Mouse (Mus musculus) CH12.LX (cell line): Measurements from ENCODE around the gene Anp32b. TPM values are rescaled to one million over a fixed set of nuclear protein-coding genes. Genes with fewer than 3 reads are reported as not detected.
A peak's percentile ranks its signal among the peaks of the same experiment; 100 is the strongest.

Experiments
- DNase-seq: peaks from one replicate; pipeline ENCODE4 v3.0.0-alpha.2; 2013; ENCODE audit errors: extremely low read depth
- H3K27ac ChIP-seq: 2 replicates; pipeline ENCODE4 v1.5.1; 2012; ENCODE audit warnings: low read depth, mild to moderate bottlenecking, control low read depth, moderate library complexity; ENCODE audit not compliant: insufficient read depth
- H3K27me3 ChIP-seq: replicated peaks from 2 replicates; pipeline ENCODE3; 2012; ENCODE audit warnings: inconsistent platforms
- H3K36me3 ChIP-seq, 2 experiments: replicated peaks in 1 of 2; 2 replicates each; pipeline versions ENCODE3 to v1.6.1; 2012; ENCODE audit warnings: inconsistent platforms in 1 of 2, low read length in 1 of 2, mild to moderate bottlenecking in 1 of 2, mixed read lengths in 1 of 2, moderate library complexity in 1 of 2; ENCODE audit not compliant: control insufficient read depth in 1 of 2, insufficient read depth in 1 of 2
- H3K4me1 ChIP-seq, 2 experiments: 2 replicates each; pipeline ENCODE4 v1.6.1; 2012; ENCODE audit warnings: inconsistent platforms in 1 of 2, moderate library complexity in 1 of 2; ENCODE audit not compliant: insufficient read depth in 2 of 2, control insufficient read depth in 1 of 2
- H3K4me2 ChIP-seq: 2 replicates; pipeline ENCODE4 v1.6.1; 2012; ENCODE audit warnings: low read depth, mild to moderate bottlenecking, control low read depth; ENCODE audit not compliant: poor library complexity, insufficient read depth, severe bottlenecking
- H3K4me3 ChIP-seq, 3 experiments: fragments of 150-350 bp in 1 of 3; sonication (generic) in 1 of 3; replicated peaks in 1 of 3; 2 replicates each; pipeline versions ENCODE3 to v1.5.1; 2011 to 2012; ENCODE audit warnings: low read depth in 2 of 3, low read length in 2 of 3, mild to moderate bottlenecking in 2 of 3, moderate library complexity in 2 of 3, control low read depth in 1 of 3, improper control_type of control experiment in 1 of 3, inconsistent platforms in 1 of 3, mixed read lengths in 1 of 3; ENCODE audit not compliant: poor library complexity in 1 of 3
- H3K79me2 ChIP-seq: replicated peaks from 2 replicates; pipeline ENCODE4 v1.6.1; 2012; ENCODE audit warnings: mild to moderate bottlenecking, moderate library complexity; ENCODE audit not compliant: control insufficient read depth, poor library complexity, insufficient read depth, severe bottlenecking; ENCODE audit errors: extremely low read depth
- H3K9ac ChIP-seq: 2 replicates; pipeline ENCODE4 v1.6.1; 2012; ENCODE audit warnings: low read depth, mild to moderate bottlenecking, control low read depth, moderate library complexity; ENCODE audit not compliant: insufficient read depth
- H3K9me3 ChIP-seq: replicated peaks from 2 replicates; pipeline ENCODE3; 2012; ENCODE audit warnings: low read length, inconsistent platforms, mixed read lengths
- BHLHE40 ChIP-seq: IDR thresholded peaks from 2 replicates; pipeline ENCODE4 v1.6.1; 2011; ENCODE audit warnings: mild to moderate bottlenecking, low read depth, low read length, improper control_type of control experiment
- CHD2 ChIP-seq: IDR thresholded peaks from 2 replicates; pipeline ENCODE4 v1.6.1; 2011; ENCODE audit warnings: low read length, improper control_type of control experiment
- CTCF ChIP-seq, 2 experiments: IDR thresholded peaks in 1 of 2; conservative IDR thresholded peaks in 1 of 2; 2 replicates each; pipeline ENCODE4 v1.5.1; 2011 to 2012; ENCODE audit warnings: low read depth in 2 of 2, low read length in 2 of 2, improper control_type of control experiment in 1 of 2, inconsistent platforms in 1 of 2, mild to moderate bottlenecking in 1 of 2, moderate library complexity in 1 of 2
- ELF1 ChIP-seq: IDR thresholded peaks from 2 replicates; pipeline ENCODE4 v1.6.1; 2014; ENCODE audit warnings: low read depth, mild to moderate bottlenecking, inconsistent platforms, low read length, improper control_type of control experiment
- EP300 ChIP-seq: IDR thresholded peaks from 2 replicates; pipeline ENCODE4 v1.6.1; 2011; ENCODE audit warnings: low read length, improper control_type of control experiment
- JUN ChIP-seq: IDR thresholded peaks from 2 replicates; pipeline ENCODE4 v1.6.1; 2011; ENCODE audit warnings: low read depth, mild to moderate bottlenecking, low read length, improper control_type of control experiment, moderate library complexity; ENCODE audit not compliant: insufficient read depth
- JUND ChIP-seq: conservative IDR thresholded peaks from 2 replicates; pipeline ENCODE4 v1.6.1; 2011; ENCODE audit warnings: low read depth, low read length, improper control_type of control experiment
- MAX ChIP-seq: IDR thresholded peaks from 2 replicates; pipeline ENCODE4 v1.6.1; 2011; ENCODE audit warnings: low read length, improper control_type of control experiment
- MEF2A ChIP-seq: IDR thresholded peaks from 2 replicates; pipeline ENCODE4 v1.6.1; 2014; ENCODE audit warnings: low read depth, mild to moderate bottlenecking, inconsistent platforms, low read length, improper control_type of control experiment, borderline replicate concordance
- MXI1 ChIP-seq: IDR thresholded peaks from 2 replicates; pipeline ENCODE4 v1.6.1; 2011; ENCODE audit warnings: mild to moderate bottlenecking, low read depth, low read length, improper control_type of control experiment
- NELFE ChIP-seq: IDR thresholded peaks from 2 replicates; pipeline ENCODE4 v1.6.1; 2011; ENCODE audit warnings: low read depth, low read length, improper control_type of control experiment
- POLR2A ChIP-seq: IDR thresholded peaks from 2 replicates; pipeline ENCODE4 v1.6.1; 2011; ENCODE audit warnings: low read depth, mild to moderate bottlenecking, improper control_type of control experiment, low read length
- RAD21 ChIP-seq: IDR thresholded peaks from 2 replicates; pipeline ENCODE4 v1.6.1; 2011; ENCODE audit warnings: low read depth, mild to moderate bottlenecking, low read length, improper control_type of control experiment, moderate library complexity
- SIN3A ChIP-seq: IDR thresholded peaks from 2 replicates; pipeline ENCODE4 v1.6.1; 2012; ENCODE audit warnings: low read length, improper control_type of control experiment, inconsistent platforms
- TBP ChIP-seq: conservative IDR thresholded peaks from 2 replicates; pipeline ENCODE4 v1.6.1; 2011; ENCODE audit warnings: low read depth, low read length, improper control_type of control experiment
- TCF12 ChIP-seq: IDR thresholded peaks from 2 replicates; pipeline ENCODE4 v1.6.1; 2014; ENCODE audit warnings: low read depth, mild to moderate bottlenecking, inconsistent platforms, low read length, improper control_type of control experiment
- UBTF ChIP-seq: IDR thresholded peaks from 2 replicates; pipeline ENCODE4 v1.6.1; 2012; ENCODE audit warnings: low read depth, mild to moderate bottlenecking, inconsistent platforms, low read length, improper control_type of control experiment, moderate library complexity
- USF2 ChIP-seq: conservative IDR thresholded peaks from 2 replicates; pipeline ENCODE4 v1.6.1; 2011; ENCODE audit warnings: low read depth, low read length, improper control_type of control experiment
- ZC3H11A ChIP-seq: IDR thresholded peaks from 2 replicates; pipeline ENCODE4 v1.6.1; 2012; ENCODE audit warnings: low read depth, mild to moderate bottlenecking, inconsistent platforms, low read length, improper control_type of control experiment
- ZKSCAN1 ChIP-seq: IDR thresholded peaks from 2 replicates; pipeline ENCODE4 v1.6.1; 2012; ENCODE audit warnings: low read depth, inconsistent platforms, low read length, improper control_type of control experiment, borderline replicate concordance
- ZMIZ1 ChIP-seq: IDR thresholded peaks from 2 replicates; pipeline ENCODE4 v1.6.1; 2012; ENCODE audit warnings: low read depth, mild to moderate bottlenecking, inconsistent platforms, low read length, improper control_type of control experiment
- dilution Hi-C: fragments of 300-500 bp; cut with MboI; formaldehyde crosslinking; loops from 2 replicates; pipeline ENCODE4 v1.14.3; 2020; ENCODE audit warnings: low sequenced_read_pairs; ENCODE audit not compliant: extremely low pct_unique_long_range_greater_than_20kb, extremely low pct_ligation_motif_present
- in situ Hi-C: fragments of 300-500 bp; cut with MboI; formaldehyde crosslinking; loops from 3 replicates; pipeline ENCODE4 v1.14.3; 2019; ENCODE audit warnings: low sequenced_read_pairs, low pct_ligation_motif_present, low pct_unique_long_range_greater_than_20kb, mixed read lengths
- polyA plus RNA-seq: library from polyadenylated mRNA; unstranded; fragments of >175 nt; gene quantifications from 2 replicates; pipeline ENCODE4 v1.2.1, GENCODE M21; 2012; ENCODE audit warnings: low read depth; ENCODE audit not compliant: insufficient read length
- total RNA-seq, 2 experiments: library from RNA; depleted of rRNA; stranded (reverse); fragments of 300-350 nt in 1 of 2; fragments of >200 nt in 1 of 2; gene quantifications; 2 replicates each; pipeline ENCODE4 v1.2.3; 2012 to 2014

Gene Anp32b
- total and polyA plus RNA-seq, 3 experiments: 29.4 to 864 (median 37.5) TPM

GRCm38 (mm10) chr4:46411489-46411888, 39.2 kb upstream of the Anp32b start:
- Histone ChIP-seq H3K4me3 (no peak overlapping the region), H3K27ac (no peak overlapping the region), H3K9ac (no peak overlapping the region), H3K4me1 (peaks cover 7 to 8% of the 10 kb centered on the region in 2 experiments), H3K79me2 (no peaks in the 10 kb centered on the region), H3K27me3 (no peaks in the 10 kb centered on the region), H3K9me3 (peaks cover 3% of the 10 kb centered on the region), H3K36me3 (no peaks in the 10 kb centered on the region), H3K4me2 (no peak overlapping the region)
- dilution Hi-C loops (no loop called here), in situ Hi-C loops (no loop called here)
- TF ChIP-seq BHLHE40 (peak; percentile 32; the same call in 1 of the 2 replicates), CHD2 (no peak)
- peak; percentile 17 for DNase-seq

GRCm38 (mm10) chr4:46412113-46412512, 38.6 kb upstream of the Anp32b start:
- dilution Hi-C loops: no loop called here
- Histone ChIP-seq H3K9me3 (peaks cover 3% of the 10 kb centered on the region), H3K27ac (no peak overlapping the region), H3K4me1 (peaks cover 7 to 9% of the 10 kb centered on the region in 2 experiments), H3K36me3 (no peaks in the 10 kb centered on the region), H3K4me2 (no peak overlapping the region), H3K79me2 (no peaks in the 10 kb centered on the region), H3K4me3 (no peak overlapping the region), H3K27me3 (no peaks in the 10 kb centered on the region), H3K9ac (no peak overlapping the region)
- no peak for DNase-seq
- TF ChIP-seq ZKSCAN1: no peak
- no peak for TF ChIP-seq ZMIZ1
- TF ChIP-seq JUN: no peak
- TF ChIP-seq MXI1: no peak
- no peak for TF ChIP-seq ELF1
- no peak for TF ChIP-seq CHD2
- TF ChIP-seq TBP: no peak
- no peak for TF ChIP-seq CTCF (conservative IDR thresholded peaks at IDR 0.05 in 1 of 2, IDR thresholded peaks at IDR 0.05 in 1 of 2; ENCODE audit: low read depth in 2 of 2, low read length in 2 of 2)
- no peak for TF ChIP-seq SIN3A
- no peak for TF ChIP-seq USF2
- TF ChIP-seq JUND: no peak
- no peak for TF ChIP-seq TCF12
- no peak for TF ChIP-seq RAD21
- no peak for TF ChIP-seq ZC3H11A
- TF ChIP-seq POLR2A: no peak
- no peak for TF ChIP-seq EP300
- no peak for TF ChIP-seq MEF2A
- TF ChIP-seq UBTF: no peak
- no peak for TF ChIP-seq NELFE
- TF ChIP-seq MAX: no peak
- in situ Hi-C loops: no loop called here
